Mouse (Mus musculus) liver, adult 2 months (tissue): ENCODE results near the gene Sertad2. TPM values are rescaled to one million over a fixed set of nuclear protein-coding genes. Genes with fewer than 3 reads are reported as not detected.

Source experiments
- DNase-seq: peaks from one replicate; pipeline ENCODE4 v3.0.0-alpha.2; 2011; ENCODE audit warnings: low read depth, low spot score; ENCODE audit errors: extremely low read depth
- H3K27ac ChIP-seq: fragments of 200-500 bp; replicated peaks from 2 replicates; pipeline ENCODE4 v1.5.1; 2012; ENCODE audit warnings: low read depth, mild to moderate bottlenecking, control low read depth, inconsistent platforms, low read length; ENCODE audit not compliant: insufficient read depth
- H3K27me3 ChIP-seq: fragments of 200-500 bp; 2 replicates; pipeline ENCODE4 v1.6.1; 2012; ENCODE audit warnings: mild to moderate bottlenecking, moderate library complexity, low read length, inconsistent platforms; ENCODE audit not compliant: control insufficient read depth, insufficient read depth
- H3K36me3 ChIP-seq: fragments of 200-500 bp; 2 replicates; pipeline ENCODE4 v1.6.1; 2012; ENCODE audit warnings: low read length, inconsistent platforms; ENCODE audit not compliant: control insufficient read depth, insufficient read depth
- H3K4me1 ChIP-seq: fragments of 200-500 bp; 2 replicates; pipeline ENCODE4 v1.6.1; 2011; ENCODE audit warnings: low read length; ENCODE audit not compliant: control insufficient read depth, insufficient read depth
- H3K4me3 ChIP-seq: fragments of 200-500 bp; 2 replicates; pipeline ENCODE4 v1.5.1; 2011; ENCODE audit warnings: low read depth, mild to moderate bottlenecking, control low read depth, low read length, moderate library complexity; ENCODE audit not compliant: insufficient read depth
- H3K79me2 ChIP-seq: fragments of 200-500 bp; 2 replicates; pipeline ENCODE4 v1.6.1; 2012; ENCODE audit warnings: inconsistent platforms, mild to moderate bottlenecking, low read length, moderate library complexity; ENCODE audit not compliant: control insufficient read depth, insufficient read depth
- H3K9ac ChIP-seq: fragments of 200-500 bp; 2 replicates; pipeline ENCODE4 v1.6.1; 2012; ENCODE audit warnings: low read depth, mild to moderate bottlenecking, control low read depth, inconsistent platforms, low read length
- CTCF ChIP-seq: fragments of 200-500 bp; IDR thresholded peaks from 2 replicates; pipeline ENCODE4 v1.5.1; 2011; ENCODE audit warnings: low read depth, low read length, control low read depth
- POLR2A ChIP-seq: fragments of 200-500 bp; IDR thresholded peaks from 2 replicates; pipeline ENCODE4 v1.6.1; 2011; ENCODE audit warnings: low read length, control low read depth; ENCODE audit not compliant: insufficient read depth; ENCODE audit errors: extremely low read depth
- WGBS: fragments of 180-500 bp; shearing (Covaris S2); methylation state at CpG from one replicate; pipeline ENCODE4 v1.1.7; 2018; 5-methylcytosine and 5-hydroxymethylcytosine counted together
- polyA plus RNA-seq: library from polyadenylated mRNA; depleted of rRNA; stranded (reverse); fragments of >200 nt; gene quantifications from 2 replicates; pipeline ENCODE4 v1.2.3, GENCODE M21; 2012
- total RNA-seq: library from RNA; depleted of rRNA; stranded (reverse); fragments of >200 nt; gene quantifications from 2 replicates; pipeline ENCODE4 v1.2.3, GENCODE M21; 2014

The Sertad2 gene
- total and polyA plus RNA-seq, 2 experiments = 8.0 to 9.3 TPM

DNA sequence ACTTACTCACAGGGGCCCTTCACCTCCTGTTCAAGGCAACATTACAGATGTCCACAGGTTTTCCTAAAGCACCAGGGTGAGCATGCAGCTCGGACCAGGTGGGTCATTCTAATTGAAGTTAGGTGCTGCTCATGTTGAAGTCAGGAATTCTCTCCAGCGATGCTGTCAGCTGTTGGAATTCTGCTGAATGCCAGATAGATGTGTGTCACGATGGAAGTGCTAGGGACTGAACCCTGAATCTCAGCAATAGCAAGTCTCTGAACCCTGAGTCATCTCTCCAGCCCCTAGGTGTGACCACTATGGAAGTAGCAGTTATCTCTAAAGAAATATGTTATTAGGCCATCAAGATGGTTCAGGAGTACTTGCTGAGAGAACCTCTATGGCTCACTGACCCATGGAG lies 102.5 kb downstream of the Sertad2 start:
- DNase-seq = no peak
- TF ChIP-seq POLR2A (no peak), CTCF (no peak)
- H3K4me1 ChIP-seq = peaks cover 14% of the 10 kb centered on the region; the same call in 1 of the 2 replicates
- peaks cover 43% of the 10 kb centered on the region for H3K79me2 ChIP-seq
- H3K36me3 ChIP-seq = peaks cover 12% of the 10 kb centered on the region; the same call in 1 of the 2 replicates
- H3K27ac ChIP-seq = no peak overlapping the region
- H3K4me3 ChIP-seq = no peak overlapping the region
- H3K9ac ChIP-seq = no peak overlapping the region
- 76% methylated on average over 3 of the region's 3 CpGs for WGBS
- no peaks in the 10 kb centered on the region for H3K27me3 ChIP-seq

- TF ChIP-seq CTCF = no peak
- no peak for TF ChIP-seq POLR2A
- WGBS = 83% methylated on average over 6 of the region's 6 CpGs
- DNase-seq = no peak
- peaks cover 14% of the 10 kb centered on the region; the same call in 1 of the 2 replicates for H3K36me3 ChIP-seq
- H3K79me2 ChIP-seq = peaks cover 36% of the 10 kb centered on the region
- no peak overlapping the region for H3K4me3 ChIP-seq
- no peak overlapping the region for H3K27ac ChIP-seq
- H3K4me1 ChIP-seq = peaks cover 11% of the 10 kb centered on the region; the same call in 1 of the 2 replicates
- no peaks in the 10 kb centered on the region for H3K27me3 ChIP-seq
- no peak overlapping the region for H3K9ac ChIP-seq
Measured at GRCm38 (mm10) chr11:20646142-20646541, 103.1 kb downstream of the Sertad2 start.

DNA sequence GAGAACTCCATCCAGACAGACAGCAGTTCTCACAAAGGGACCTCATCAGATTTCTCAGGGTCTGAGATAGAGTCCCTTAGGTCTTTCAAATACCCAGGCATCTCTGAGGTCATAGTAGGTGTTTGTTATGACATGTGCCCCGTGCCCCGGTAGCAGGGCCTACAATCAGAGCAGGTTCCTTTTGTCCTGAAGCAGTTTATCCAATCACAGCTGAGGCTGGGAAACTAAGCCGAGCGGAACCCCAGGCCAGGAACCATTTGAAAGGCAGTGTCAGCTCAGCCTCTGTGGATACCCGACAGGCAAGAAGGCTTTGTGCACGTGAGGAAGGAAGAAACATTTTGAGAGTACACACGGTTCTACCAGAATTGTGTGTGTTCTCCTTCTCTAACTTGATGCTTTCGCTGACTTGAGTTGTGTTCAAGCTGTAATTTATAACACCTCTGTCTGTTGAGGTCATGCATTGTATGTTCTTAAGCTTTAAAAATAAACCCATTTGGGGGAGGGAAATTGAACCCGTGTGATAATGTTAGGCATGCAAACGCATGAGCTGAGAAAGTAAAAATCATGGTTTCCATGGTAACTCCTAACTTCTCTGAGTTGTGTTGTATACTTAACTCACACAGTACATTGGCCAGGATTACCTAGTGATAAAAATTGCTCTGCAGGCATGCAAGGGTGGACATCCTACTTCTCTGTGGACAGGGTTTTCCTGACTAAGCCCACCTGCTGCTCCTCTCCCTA lies 104.1 kb downstream of the Sertad2 start:
- Histone ChIP-seq H3K79me2 (peaks cover 32% of the 10 kb centered on the region), H3K9ac (no peak overlapping the region), H3K4me3 (no peak overlapping the region), H3K27me3 (no peaks in the 10 kb centered on the region), H3K36me3 (peaks cover 15% of the 10 kb centered on the region; the same call in 1 of the 2 replicates), H3K27ac (no peak overlapping the region), H3K4me1 (peaks cover 11% of the 10 kb centered on the region; the same call in 1 of the 2 replicates)
- TF ChIP-seq CTCF = no peak
- TF ChIP-seq POLR2A = no peak
- DNase-seq = no peak
- 72% methylated on average over 10 of the region's 10 CpGs for WGBS

- no peak for DNase-seq
- Histone ChIP-seq H3K27ac (peak overlapping the region; percentile 19; the same call in 1 of the 2 replicates), H3K4me3 (no peak overlapping the region), H3K27me3 (no peaks in the 10 kb centered on the region), H3K4me1 (peaks cover 9% of the 10 kb centered on the region; the same call in 1 of the 2 replicates), H3K9ac (no peak overlapping the region), H3K79me2 (peaks cover 28% of the 10 kb centered on the region), H3K36me3 (peaks cover 15% of the 10 kb centered on the region; the same call in 1 of the 2 replicates)
- TF ChIP-seq CTCF = no peak
- TF ChIP-seq POLR2A = no peak
- 37% methylated on average over 19 of the region's 19 CpGs for WGBS
Measured at GRCm38 (mm10) chr11:20647902-20648625, 105.0 kb downstream of the Sertad2 start.

- DNase-seq = peak; percentile 25
- WGBS = 52% methylated on average over 5 of the region's 5 CpGs
- H3K4me1 ChIP-seq = peaks cover 7% of the 10 kb centered on the region; the same call in 1 of the 2 replicates
Measured at GRCm38 (mm10) chr11:20649477-20649876, 106.4 kb downstream of the Sertad2 start.

More at GRCm38 (mm10) chr11:20649477-20649876, 106.4 kb downstream of the Sertad2 start:
- Histone ChIP-seq H3K79me2 (peaks cover 16% of the 10 kb centered on the region), H3K36me3 (peaks cover 15% of the 10 kb centered on the region; the same call in 1 of the 2 replicates), H3K27ac (no peak overlapping the region), H3K27me3 (no peaks in the 10 kb centered on the region), H3K9ac (no peak overlapping the region), H3K4me3 (no peak overlapping the region)
- TF ChIP-seq CTCF (no peak), POLR2A (no peak)
